Mouse (Mus musculus): ENCODE measurements around the gene Recql.

- TF ChIP-seq POLR2AphosphoS5 (IDR thresholded peaks at IDR 0.05; ENCODE audit: borderline replicate concordance, low read depth, low read length) (no peak), EP300 (IDR thresholded peaks at IDR 0.05; ENCODE audit: low read depth in 1 of 2, low read length in 2 of 2) (no peak), CTCF (IDR thresholded peaks at IDR 0.05 in 2 of 3, conservative IDR thresholded peaks at IDR 0.05 in 1 of 3; ENCODE audit: control insufficient read depth in 1 of 3, insufficient read depth in 1 of 3, low read depth in 2 of 3, low read length in 3 of 3, poor library complexity in 1 of 3, severe bottlenecking in 1 of 3) (peak; percentile 65 to 69 (median 69)), MYB (IDR thresholded peaks at IDR 0.05; ENCODE audit: low read depth, low read length) (no peak), POLR2A (IDR thresholded peaks at IDR 0.05; ENCODE audit: control insufficient read depth in 1 of 2, insufficient read depth in 1 of 2, low read depth in 1 of 2, low read length in 2 of 2, poor library complexity in 1 of 2) (no peak), HCFC1 (IDR thresholded peaks at IDR 0.05; ENCODE audit: low read depth, low read length) (no peak), GATA1 (IDR thresholded peaks at IDR 0.05; ENCODE audit: low read depth, low read length) (no peak), SMC3 (IDR thresholded peaks at IDR 0.05; ENCODE audit: low read depth, low read length) (peak; percentile 82)
Observed at GRCm38 (mm10) chr6:142343561-142343960, 43.3 kb downstream of the Recql start.

Data from MEL (cell line).